Mouse (Mus musculus): ENCODE measurements around the gene Sdk2. TPM values are rescaled to one million over a fixed set of nuclear protein-coding genes. Genes with fewer than 3 reads are reported as not detected.

Gene Sdk2
- polyA plus RNA-seq, 1 experiment from 2014 or later = 1.1 TPM

DNA sequence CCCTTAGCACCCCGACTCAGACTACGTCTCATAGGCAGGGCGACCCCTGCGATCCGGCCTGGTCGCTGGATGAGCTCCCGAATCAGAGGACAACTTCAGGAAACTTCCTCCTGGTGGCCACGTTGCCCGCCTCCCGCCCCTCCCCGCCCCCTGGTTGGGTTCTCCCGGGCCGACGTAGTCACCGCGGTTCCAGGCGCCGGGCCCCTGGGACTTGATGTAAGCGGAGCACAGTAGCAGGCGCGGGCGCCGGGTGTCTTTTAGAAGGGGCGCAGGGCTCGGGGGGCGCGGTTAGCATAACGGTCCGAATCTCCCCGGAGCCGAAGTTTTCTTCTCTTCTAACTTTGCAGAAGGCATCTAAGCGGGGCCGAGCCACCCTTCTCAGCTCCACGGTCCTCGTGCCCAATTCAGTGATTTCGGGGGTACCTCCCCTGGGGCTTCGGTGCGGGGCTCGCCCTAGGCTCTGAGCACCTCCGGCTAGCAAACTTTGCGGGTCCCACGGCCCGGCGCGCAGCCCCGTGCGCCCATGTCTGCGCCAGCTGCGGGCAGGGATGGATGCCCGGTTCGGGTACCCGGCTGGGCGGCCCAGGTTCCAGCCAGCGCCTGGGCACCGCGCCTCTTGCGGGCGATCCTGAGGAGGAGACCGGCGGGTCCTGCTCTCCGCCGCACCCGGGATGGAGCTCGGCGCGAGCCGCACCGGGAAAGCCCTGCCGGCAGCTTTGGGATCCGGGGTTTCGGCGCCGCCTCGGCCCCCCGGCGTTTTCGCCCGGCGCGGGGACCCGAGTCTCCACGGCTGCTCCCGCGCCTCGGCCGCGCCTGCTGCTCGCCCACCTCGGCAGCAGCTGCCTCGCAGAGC lies 522 bp downstream of the Sdk2 start:
- Histone ChIP-seq H3K27me3 (replicated peaks) (peaks cover 91% of the 10 kb centered on the region), H3K36me3 (no peaks in the 10 kb centered on the region), H3K27ac (peak overlapping the region; percentile 72), H3K4me3 (peak overlapping the region; percentile 51), H3K4me1 (peaks cover 4% of the 10 kb centered on the region; the same call in 1 of the 2 replicates), H3K9me3 (replicated peaks) (no peaks in the 10 kb centered on the region), H3K9ac (peak overlapping the region; percentile 31; the same call in 1 of the 2 replicates), H3K4me2 (peak overlapping the region; percentile 65)
- ATAC-seq = no peak
- WGBS (ENCODE audit: insufficient replicate concordance) = 2% methylated on average over 88 of the region's 90 CpGs

DNA sequence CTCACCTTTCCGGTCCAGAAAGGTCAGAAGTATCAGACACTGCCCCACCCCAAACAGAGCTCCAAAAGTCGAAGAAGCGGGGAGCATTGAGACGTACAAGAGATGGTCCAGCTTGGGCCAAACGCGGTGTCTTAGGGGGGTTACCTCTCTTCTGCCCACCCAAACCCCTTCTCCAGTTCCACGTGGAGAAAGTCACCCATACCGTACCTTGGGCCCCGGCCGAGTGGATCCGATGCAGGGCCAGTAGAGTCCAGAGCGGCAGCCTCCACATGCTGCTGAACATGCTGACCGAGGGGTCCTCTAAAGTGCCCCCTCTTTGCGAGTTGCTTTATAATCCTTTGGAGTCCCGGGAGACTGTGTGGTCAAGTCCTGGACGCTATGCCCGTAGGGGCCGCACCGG lies 1.2 kb downstream of the Sdk2 start:
- Histone ChIP-seq H3K4me2 (peak overlapping the region; percentile 65), H3K27me3 (replicated peaks) (peaks cover 88% of the 10 kb centered on the region), H3K36me3 (no peaks in the 10 kb centered on the region), H3K4me3 (peak overlapping the region; percentile 51), H3K4me1 (peaks cover 4% of the 10 kb centered on the region; the same call in 1 of the 2 replicates), H3K9ac (no peak overlapping the region), H3K27ac (no peak overlapping the region), H3K9me3 (replicated peaks) (no peaks in the 10 kb centered on the region)
- WGBS (ENCODE audit: insufficient replicate concordance) = 6% methylated on average over 19 of the region's 19 CpGs
- ATAC-seq = no peak

GRCm38 (mm10) chr11:114064871-114065388 lies 1.9 kb downstream of the Sdk2 start:
- H3K9ac ChIP-seq = peak overlapping the region; percentile 22
- peaks cover 81% of the 10 kb centered on the region for H3K27me3 ChIP-seq (replicated peaks)
- peak overlapping the region; percentile 65 for H3K4me2 ChIP-seq
- no peaks in the 10 kb centered on the region for H3K9me3 ChIP-seq (replicated peaks)
- ATAC-seq = peak; percentile 9; the same call in 1 of the 2 replicates
- no peaks in the 10 kb centered on the region for H3K36me3 ChIP-seq
- peak overlapping the region; percentile 51 for H3K4me3 ChIP-seq
- peaks cover 4% of the 10 kb centered on the region; the same call in 1 of the 2 replicates for H3K4me1 ChIP-seq
- WGBS (ENCODE audit: insufficient replicate concordance) = 5% methylated on average over 32 of the region's 32 CpGs
- H3K27ac ChIP-seq = no peak overlapping the region

DNA sequence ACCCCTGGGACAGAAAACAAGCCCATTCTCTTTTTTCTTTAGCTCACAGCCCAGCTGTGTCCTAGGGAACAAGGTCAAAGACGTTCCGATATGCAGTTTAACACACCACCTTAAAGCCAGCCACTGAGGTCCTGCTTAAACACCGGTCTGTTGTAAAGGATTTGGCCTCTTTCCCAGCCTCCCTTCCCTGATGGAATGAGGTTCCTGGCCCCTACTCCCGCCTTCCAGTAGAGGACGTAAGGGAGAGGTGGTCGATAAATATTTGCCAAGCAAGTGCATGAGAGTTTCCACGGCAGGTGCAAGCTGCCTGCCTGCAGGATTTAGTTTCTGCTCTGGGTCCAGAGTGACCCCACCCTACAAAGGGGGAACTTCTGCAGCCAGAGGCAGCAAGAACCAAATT lies 4.9 kb downstream of the Sdk2 start:
- peaks cover 52% of the 10 kb centered on the region for H3K27me3 ChIP-seq (replicated peaks)
- H3K27ac ChIP-seq = no peak overlapping the region
- no peaks in the 10 kb centered on the region for H3K36me3 ChIP-seq
- H3K9ac ChIP-seq = no peak overlapping the region
- ATAC-seq = no peak
- 59% methylated on average over 7 of the region's 7 CpGs for WGBS (ENCODE audit: insufficient replicate concordance)
- peaks cover 4% of the 10 kb centered on the region; the same call in 1 of the 2 replicates for H3K4me1 ChIP-seq
- no peak overlapping the region for H3K4me3 ChIP-seq
- no peaks in the 10 kb centered on the region for H3K9me3 ChIP-seq (replicated peaks)
- H3K4me2 ChIP-seq = no peak overlapping the region

- ATAC-seq = no peak
- WGBS (ENCODE audit: insufficient replicate concordance) = 40% methylated on average over 2 of the region's 2 CpGs
- H3K9ac ChIP-seq = no peak overlapping the region
- no peak overlapping the region for H3K4me2 ChIP-seq
- no peaks in the 10 kb centered on the region for H3K36me3 ChIP-seq
- H3K9me3 ChIP-seq (replicated peaks) = no peaks in the 10 kb centered on the region
- no peak overlapping the region for H3K27ac ChIP-seq
- no peak overlapping the region for H3K4me3 ChIP-seq
- H3K27me3 ChIP-seq (replicated peaks) = peaks cover 45% of the 10 kb centered on the region
- peaks cover 4% of the 10 kb centered on the region; the same call in 1 of the 2 replicates for H3K4me1 ChIP-seq
Measured at GRCm38 (mm10) chr11:114061265-114061664, 5.6 kb downstream of the Sdk2 start.

DNA sequence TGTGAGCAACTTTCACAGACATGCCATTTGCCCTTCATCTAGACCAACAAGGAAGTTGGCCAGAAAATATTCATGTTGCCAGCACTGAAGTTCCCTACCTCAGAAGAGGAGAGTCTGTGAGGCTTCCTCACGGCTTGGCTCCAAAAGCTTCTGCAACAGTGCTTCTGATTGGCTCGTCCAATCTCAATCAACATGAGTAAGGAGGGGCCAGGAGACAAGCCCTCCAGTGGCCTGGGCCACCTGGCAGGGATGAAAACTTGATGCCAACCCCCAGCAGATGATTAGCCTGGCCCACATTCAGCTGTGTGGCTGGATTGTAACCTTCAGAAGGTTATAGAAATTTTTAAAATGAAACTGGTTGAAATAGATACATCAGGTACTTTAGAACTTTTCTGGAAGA lies 10.5 kb downstream of the Sdk2 start:
- Histone ChIP-seq H3K36me3 (no peaks in the 10 kb centered on the region), H3K4me3 (no peak overlapping the region), H3K27me3 (replicated peaks) (0 out of 2 replicates have a peak, but pooled peaks cover 3% of the 10 kb centered on the region), H3K27ac (no peak overlapping the region), H3K9ac (no peak overlapping the region), H3K9me3 (replicated peaks) (no peaks in the 10 kb centered on the region), H3K4me2 (no peak overlapping the region), H3K4me1 (no peaks in the 10 kb centered on the region)
- WGBS (ENCODE audit: insufficient replicate concordance) = 24% methylated on average over 2 of the region's 2 CpGs
- ATAC-seq = no peak

DNA sequence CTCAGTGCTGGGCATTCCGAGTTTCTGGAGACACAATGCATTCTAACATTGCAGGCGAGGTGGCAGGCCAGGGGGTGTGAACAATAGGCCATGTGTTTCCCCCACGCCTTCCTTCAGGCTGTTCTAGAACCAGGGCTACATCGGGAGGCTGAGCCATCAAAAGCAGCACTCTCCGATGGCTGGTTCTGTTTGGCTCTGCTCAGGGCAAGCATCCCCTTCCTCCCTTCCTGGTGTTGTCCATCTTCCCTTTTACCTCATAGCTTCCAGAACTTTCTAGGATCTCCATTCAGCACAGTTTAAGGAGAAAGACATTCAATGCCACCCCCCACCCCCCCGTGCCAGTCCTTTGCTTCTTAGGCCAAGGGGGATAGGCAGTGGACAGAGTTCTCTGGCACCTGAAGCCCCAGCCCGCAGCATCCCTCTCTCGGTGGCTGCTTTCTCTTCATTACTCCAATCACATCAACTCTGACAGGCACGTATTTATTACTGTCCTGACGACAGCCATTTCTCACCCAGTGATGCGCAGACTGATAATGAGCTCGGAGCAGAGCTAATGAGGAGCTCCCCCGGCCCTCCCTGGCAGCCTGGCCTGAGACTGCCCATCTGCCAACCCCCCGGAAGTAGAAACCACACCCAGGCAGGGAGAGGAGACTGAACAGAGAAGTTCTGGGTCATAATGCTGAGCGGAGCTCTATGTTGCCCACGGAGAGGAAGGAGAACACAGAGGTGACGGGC lies 12.1 kb downstream of the Sdk2 start:
- ATAC-seq = no peak
- no peaks in the 10 kb centered on the region for H3K36me3 ChIP-seq

DNA sequence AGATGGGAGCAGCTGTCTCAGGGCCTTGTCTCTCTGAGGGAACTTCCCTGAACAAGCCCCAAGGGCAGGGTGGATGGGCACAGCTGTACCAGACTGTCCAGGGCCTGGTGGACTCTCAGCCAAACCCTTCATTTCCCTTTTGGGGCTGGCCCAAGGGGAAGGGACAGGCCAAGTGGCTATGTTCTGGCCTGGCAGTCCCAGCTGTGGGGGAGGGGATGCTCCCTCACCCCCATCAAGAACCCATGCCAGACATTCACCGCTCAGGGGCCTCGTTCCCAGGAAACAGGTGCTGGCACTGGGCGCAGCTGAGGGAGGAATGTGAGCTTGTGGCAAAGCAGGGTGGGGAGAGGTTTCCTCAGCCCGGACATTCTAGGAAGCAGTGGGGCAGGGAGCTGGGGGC lies 15.5 kb downstream of the Sdk2 start:
- Histone ChIP-seq H3K4me1 (peaks cover 13% of the 10 kb centered on the region; the same call in 1 of the 2 replicates), H3K4me2 (no peak overlapping the region), H3K9ac (no peak overlapping the region), H3K9me3 (replicated peaks) (no peaks in the 10 kb centered on the region), H3K27ac (no peak overlapping the region), H3K36me3 (no peaks in the 10 kb centered on the region), H3K4me3 (no peak overlapping the region), H3K27me3 (replicated peaks) (0 out of 2 replicates have a peak, but pooled peaks cover 3% of the 10 kb centered on the region)
- WGBS (ENCODE audit: insufficient replicate concordance) = 52% methylated on average over 4 of the region's 4 CpGs
- no peak for ATAC-seq

More for the DNA sequence above, 12.1 kb downstream of the Sdk2 start:
- Histone ChIP-seq H3K4me2 (no peak overlapping the region), H3K9me3 (replicated peaks) (no peaks in the 10 kb centered on the region), H3K4me1 (peaks cover 3% of the 10 kb centered on the region; the same call in 1 of the 2 replicates), H3K27me3 (replicated peaks) (0 out of 2 replicates have a peak, but pooled peaks cover 3% of the 10 kb centered on the region), H3K9ac (no peak overlapping the region), H3K27ac (no peak overlapping the region), H3K4me3 (no peak overlapping the region)
- 58% methylated on average over 17 of the region's 17 CpGs for WGBS (ENCODE audit: insufficient replicate concordance)

GRCm38 (mm10) chr11:114050511-114050910 lies 16.3 kb downstream of the Sdk2 start:
- no peaks in the 10 kb centered on the region for H3K9me3 ChIP-seq (replicated peaks)
- no peak overlapping the region for H3K4me3 ChIP-seq
- no peaks in the 10 kb centered on the region for H3K36me3 ChIP-seq
- H3K4me1 ChIP-seq = peaks cover 13% of the 10 kb centered on the region; the same call in 1 of the 2 replicates
- H3K9ac ChIP-seq = no peak overlapping the region
- H3K27ac ChIP-seq = no peak overlapping the region
- 0 out of 2 replicates have a peak, but pooled peaks cover 3% of the 10 kb centered on the region for H3K27me3 ChIP-seq (replicated peaks)
- H3K4me2 ChIP-seq = no peak overlapping the region
- WGBS (ENCODE audit: insufficient replicate concordance) = 52% methylated on average over 3 of the region's 3 CpGs
- no peak for ATAC-seq

DNA sequence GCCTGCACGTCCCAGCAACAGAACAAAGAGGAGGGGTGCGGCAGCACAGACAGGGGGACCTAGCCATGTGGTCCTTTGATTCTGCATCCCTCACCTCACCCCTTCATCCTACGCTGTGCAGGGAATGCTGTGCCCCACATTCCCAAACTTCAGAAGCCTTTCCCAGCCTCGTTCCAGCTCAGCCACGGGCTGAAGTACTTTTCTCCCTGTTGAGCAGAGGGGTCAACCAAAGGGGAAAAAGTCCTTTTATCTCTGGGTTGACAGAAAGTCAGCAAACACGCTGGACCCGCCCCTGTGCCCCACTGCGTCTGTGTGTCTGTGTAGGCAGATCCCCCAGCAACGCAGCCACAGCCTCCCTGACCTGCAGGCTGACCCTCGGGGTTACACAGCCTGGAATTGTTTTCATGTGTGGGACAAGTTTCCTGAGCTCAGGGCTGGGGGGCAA lies 18.9 kb downstream of the Sdk2 start:
- Histone ChIP-seq H3K9ac (no peak overlapping the region), H3K27ac (peak overlapping the region; percentile 39; the same call in 1 of the 2 replicates), H3K4me1 (peaks cover 13% of the 10 kb centered on the region; the same call in 1 of the 2 replicates), H3K27me3 (replicated peaks) (no peaks in the 10 kb centered on the region), H3K9me3 (replicated peaks) (no peaks in the 10 kb centered on the region), H3K4me2 (peak overlapping the region; percentile 15; the same call in 1 of the 2 replicates), H3K4me3 (no peak overlapping the region), H3K36me3 (no peaks in the 10 kb centered on the region)
- 40% methylated on average over 10 of the region's 10 CpGs for WGBS (ENCODE audit: insufficient replicate concordance)
- peak; percentile 44 for ATAC-seq

GRCm38 (mm10) chr11:114046927-114047326 lies 19.9 kb downstream of the Sdk2 start:
- Histone ChIP-seq H3K27me3 (replicated peaks) (no peaks in the 10 kb centered on the region), H3K4me1 (peaks cover 13% of the 10 kb centered on the region; the same call in 1 of the 2 replicates), H3K36me3 (no peaks in the 10 kb centered on the region), H3K4me2 (no peak overlapping the region), H3K27ac (no peak overlapping the region), H3K9me3 (replicated peaks) (no peaks in the 10 kb centered on the region), H3K4me3 (no peak overlapping the region), H3K9ac (no peak overlapping the region)
- WGBS (ENCODE audit: insufficient replicate concordance) = 80% methylated on average over 5 of the region's 5 CpGs
- no peak for ATAC-seq

All from liver, embryonic 12.5 days (tissue).